Mouse (Mus musculus): Measurements from ENCODE around the gene Cdk8.

DNA sequence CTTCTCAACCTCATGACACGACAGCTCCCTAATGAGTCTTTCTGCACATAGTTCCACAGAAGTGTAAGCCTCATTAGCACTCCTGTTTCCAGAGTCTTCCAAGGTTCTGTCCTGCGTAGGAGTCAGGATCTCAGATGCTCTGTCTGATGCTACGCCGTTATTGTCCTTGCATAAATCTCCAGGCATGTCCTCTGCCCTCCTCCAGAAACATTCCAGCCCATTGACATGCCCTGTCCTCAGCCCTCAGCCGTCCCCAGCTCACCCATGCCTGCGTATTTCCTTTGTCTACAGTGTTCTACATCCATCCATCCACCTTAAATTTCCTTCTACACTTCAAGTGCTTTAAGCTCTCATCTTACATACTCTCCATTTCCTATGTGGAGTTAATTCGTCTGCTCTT, 121.0 kb downstream of the Cdk8 start:
- no peak for TF ChIP-seq CTCF (IDR thresholded peaks at IDR 0.05; ENCODE audit: borderline replicate concordance, control insufficient read depth, extremely low read depth, insufficient read depth, low read length, poor library complexity)
- no peak for TF ChIP-seq POLR2A (IDR thresholded peaks at IDR 0.05; ENCODE audit: control insufficient read depth, extremely low read depth, insufficient read depth, low read length, poor library complexity)
